Mouse (Mus musculus): ENCODE measurements around the gene Fam198a. TPM values are rescaled to one million over a fixed set of nuclear protein-coding genes. Genes with fewer than 3 reads are reported as not detected.

The Fam198a gene
- polyA plus RNA-seq, 3 experiments from 2014 or later: 0.12 TPM; not detected in 2

GRCm38 (mm10) chr9:122021581-122021980, 70.8 kb downstream of the Fam198a start:
- ATAC-seq: no peak

GRCm38 (mm10) chr9:122022776-122023175, 72.0 kb downstream of the Fam198a start:
- ATAC-seq: no peak

GRCm38 (mm10) chr9:122023873-122024272, 73.1 kb downstream of the Fam198a start:
- no peak for ATAC-seq

GRCm38 (mm10) chr9:122024419-122024818, 73.6 kb downstream of the Fam198a start:
- ATAC-seq: no peak

GRCm38 (mm10) chr9:122025855-122026590, 75.2 kb downstream of the Fam198a start:
- ATAC-seq: no peak

GRCm38 (mm10) chr9:122027081-122027913, 76.5 kb downstream of the Fam198a start:
- ATAC-seq: no peak

GRCm38 (mm10) chr9:122027914-122028745, 77.3 kb downstream of the Fam198a start:
- ATAC-seq: no peak

GRCm38 (mm10) chr9:122029765-122030164, 79.0 kb downstream of the Fam198a start:
- ATAC-seq: no peak

Other genes starting within 250 kb of the Fam198a start
- 10 to 100 TPM in 2 of 3 experiments, 1 to 10 TPM in 1; 9.1 to 19.1 (median 17.1) TPM for gene Sec22c, start 245.5 kb upstream of the Fam198a start, polyA plus RNA-seq (2017; shearing (Covaris generic))
- 10 to 100 TPM; 45.5 to 68.0 (median 63.4) TPM for gene Ss18l2, start 240.7 kb upstream of the Fam198a start, polyA plus RNA-seq (2017; shearing (Covaris generic))
- gene Nktr, start 231.8 kb upstream of the Fam198a start, polyA plus RNA-seq (2017; shearing (Covaris generic)): 100 to 1,000 TPM; 108 to 126 (median 117) TPM
- gene Zfp651, start 191.7 kb upstream of the Fam198a start, polyA plus RNA-seq (2017; shearing (Covaris generic)): under 1 TPM in 2 of 3 experiments, not detected in 1; 0.23 to 0.24 TPM
- not detected for gene Klhl40, start 173.4 kb upstream of the Fam198a start, polyA plus RNA-seq (2017; shearing (Covaris generic))
- gene Hhatl, start 158.5 kb upstream of the Fam198a start, polyA plus RNA-seq (2017; shearing (Covaris generic)): not detected
- gene Ccdc13, start 111.5 kb upstream of the Fam198a start, polyA plus RNA-seq (2017; shearing (Covaris generic)): not detected
- gene Higd1a, start 92.6 kb upstream of the Fam198a start, polyA plus RNA-seq (2017; shearing (Covaris generic)): 100 to 1,000 TPM; 108 to 167 (median 119) TPM
- gene Ackr2, start 52.6 kb upstream of the Fam198a start, polyA plus RNA-seq (2017; shearing (Covaris generic)): not detected
- gene Cyp8b1, start 34.7 kb upstream of the Fam198a start, polyA plus RNA-seq (2017; shearing (Covaris generic)): not detected
- gene Pomgnt2, start 46.1 kb downstream of the Fam198a start, polyA plus RNA-seq (2017; shearing (Covaris generic)): under 1 TPM in 1 of 3 experiments, not detected in 2; 0.40 TPM
- gene Snrk, start 166.3 kb downstream of the Fam198a start, polyA plus RNA-seq (2017; shearing (Covaris generic)): 10 to 100 TPM; 20.1 to 26.7 (median 25.2) TPM